Mouse (Mus musculus) frontal cortex, adult (tissue): ENCODE data around the gene Mtnr1b.
"Not testable (repeated sequence)": the region's sequence is repeated elsewhere in the genome, so short reads cannot be mapped to it uniquely, and the experiment has no call there.

Source experiments
- ATAC-seq: cut with Nextera tagmentation; 2 replicates; pipeline ENCODE4 v1.9.2; 2017; ENCODE audit warnings: mild to moderate bottlenecking, moderate library complexity, mixed read lengths; ENCODE audit not compliant: low TSS enrichment

Mtnr1b gene

DNA sequence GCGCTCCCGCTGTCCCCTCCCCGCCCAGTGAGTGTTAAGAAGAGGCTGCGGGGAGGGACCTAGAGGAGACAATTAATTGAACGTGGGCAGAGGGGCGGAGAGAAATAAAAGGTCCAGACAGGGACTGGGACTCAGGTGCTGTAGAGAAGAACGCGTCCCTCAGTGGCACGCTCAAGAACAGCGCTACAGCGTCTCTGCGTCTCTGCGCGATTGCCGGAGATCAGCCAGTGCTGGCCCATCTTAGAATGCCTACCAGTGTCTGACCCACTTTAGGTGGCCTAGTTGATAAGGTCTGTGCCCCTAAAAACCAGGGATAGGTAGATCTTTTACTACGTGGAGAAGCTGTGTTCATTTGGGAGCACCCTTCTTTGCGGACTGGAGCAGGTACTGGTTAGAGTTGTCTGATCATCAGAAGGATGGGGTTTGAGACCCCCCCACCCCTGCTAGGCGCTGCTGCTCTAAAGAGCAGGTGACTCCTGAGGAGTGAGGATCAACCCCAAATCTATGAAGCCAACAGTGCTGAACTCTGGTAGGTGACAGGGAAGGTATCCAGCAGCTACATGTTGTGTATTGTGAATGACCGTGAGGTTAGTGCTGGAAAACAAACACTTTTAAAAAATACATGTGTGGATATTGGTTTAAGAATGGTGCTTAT is at the start of gene Mtnr1b:
Gene Mtnr1b, minus strand, starts transcription at position 51 of the 655 bp plus-strand sequence.
- no peak for ATAC-seq

DNA sequence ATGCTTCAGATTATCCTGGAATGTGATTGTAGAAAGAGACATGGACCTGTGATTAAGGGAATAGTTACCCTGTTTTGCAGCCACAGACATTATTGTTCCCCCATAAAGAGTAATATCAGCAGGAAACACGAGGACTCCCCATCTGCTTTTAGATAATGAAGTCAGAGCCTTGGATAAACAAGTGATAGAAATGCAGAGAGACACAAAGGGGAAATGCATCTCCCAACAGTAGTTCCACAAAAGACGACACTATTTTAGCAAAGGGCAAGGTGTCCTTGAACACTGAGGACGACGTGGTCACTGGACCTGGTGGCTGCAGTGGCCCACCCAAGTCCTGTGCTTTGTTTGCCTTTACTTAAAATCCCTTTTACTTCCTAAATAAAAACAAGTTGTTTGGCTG is 45.9 kb upstream of the Mtnr1b start:
- no peak for ATAC-seq

DNA sequence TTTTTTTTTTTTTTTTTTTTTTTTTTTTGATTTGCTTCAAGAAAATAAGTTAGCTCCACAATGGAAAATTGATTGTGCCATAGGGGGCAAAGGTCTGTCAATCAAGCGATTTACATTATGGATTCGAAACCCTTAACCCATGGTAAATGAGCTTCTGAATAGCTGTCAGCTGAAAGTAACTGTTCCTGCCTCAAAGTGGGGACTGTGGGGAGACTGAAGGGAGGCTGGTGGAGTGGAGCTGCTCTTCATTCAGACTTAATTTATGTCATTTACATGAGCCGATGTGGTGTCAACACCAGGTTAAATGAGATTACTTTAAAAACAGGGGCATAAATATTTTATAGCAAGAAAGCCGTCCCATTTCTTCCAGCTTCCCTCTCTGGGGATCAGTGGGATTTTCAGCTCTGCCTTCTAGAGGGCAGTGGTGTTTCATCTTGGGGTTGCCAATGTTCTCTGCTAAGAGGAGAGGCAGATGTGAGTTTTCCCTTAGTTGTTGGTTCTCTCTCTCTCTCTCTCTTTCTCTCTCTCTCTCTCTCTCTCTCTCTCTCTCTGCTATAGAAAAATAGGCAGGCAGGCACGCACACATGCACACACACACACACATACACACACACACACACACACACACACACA is 45.1 kb upstream of the Mtnr1b start:
- ATAC-seq = peak; percentile 92

DNA sequence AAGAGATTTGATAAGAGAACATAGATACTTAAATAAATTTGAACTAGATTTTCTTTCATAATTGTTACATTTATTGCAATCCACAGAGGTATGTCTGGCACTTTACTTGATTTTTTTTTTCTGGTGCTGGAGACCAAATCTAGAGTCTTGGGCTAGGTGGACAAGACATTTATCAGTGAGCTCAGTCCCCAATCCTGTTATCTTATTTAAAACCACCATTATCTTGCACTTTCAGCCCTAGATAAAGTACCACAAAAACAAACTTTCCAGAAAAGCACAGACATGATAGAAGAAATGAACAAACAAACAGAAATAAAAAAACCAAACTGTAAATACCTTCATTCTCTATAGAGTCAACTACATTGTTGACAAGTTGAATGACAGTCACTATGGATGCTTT is 42.2 kb upstream of the Mtnr1b start:
- no peak for ATAC-seq

DNA sequence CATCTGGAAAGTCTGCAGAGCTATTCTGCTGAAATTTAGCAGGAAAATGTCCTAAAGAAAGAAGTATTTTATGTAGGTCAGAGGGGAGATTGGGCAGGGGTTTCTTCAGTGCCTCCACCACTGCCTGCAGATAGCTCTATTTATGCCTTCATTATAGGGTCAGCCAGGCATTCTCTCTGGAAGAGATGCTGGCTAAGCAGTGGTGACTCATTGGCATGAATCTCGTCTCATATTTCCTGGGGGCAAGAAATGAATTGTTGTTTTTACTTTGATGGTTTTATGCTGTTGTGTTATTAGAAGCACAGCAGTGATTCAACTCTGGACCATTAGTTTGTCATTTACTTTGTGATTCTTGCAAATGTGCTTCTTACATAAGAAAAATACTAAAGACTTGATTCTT is 38.4 kb upstream of the Mtnr1b start:
- no peak for ATAC-seq

DNA sequence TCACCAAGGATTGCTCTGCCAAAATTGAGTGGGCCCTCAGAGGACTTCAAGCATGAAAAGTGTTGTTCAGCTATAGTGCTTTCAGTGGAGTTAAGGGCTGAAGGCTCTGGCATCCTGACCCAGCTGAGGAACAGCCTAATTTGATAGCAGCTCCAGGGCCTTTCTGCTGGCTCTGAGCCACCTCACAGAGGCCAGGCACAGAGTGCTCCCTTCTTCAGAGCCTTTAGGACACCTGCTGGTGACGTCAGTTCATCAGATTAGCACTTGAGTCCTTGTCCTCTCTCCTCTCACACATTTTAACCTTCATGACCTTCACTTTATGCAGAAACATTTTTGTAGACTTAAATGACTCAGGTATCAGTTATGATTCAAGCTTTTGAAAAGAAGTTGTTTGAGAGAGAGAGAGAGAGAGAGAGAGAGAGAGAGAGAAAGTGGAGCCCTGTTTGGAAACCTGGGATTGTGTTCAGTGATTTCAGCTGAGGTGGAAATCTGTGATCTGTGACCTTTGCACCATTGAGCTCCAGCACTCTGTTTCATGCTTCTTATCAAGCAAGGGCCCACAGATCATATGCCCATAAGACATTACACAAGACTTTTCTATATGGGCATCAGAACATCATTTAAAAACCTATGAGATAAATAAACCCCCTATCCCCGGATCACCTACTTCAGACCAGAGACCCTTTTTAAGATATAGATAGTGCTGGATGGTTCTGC is 35.2 kb upstream of the Mtnr1b start:
- no peak for ATAC-seq

DNA sequence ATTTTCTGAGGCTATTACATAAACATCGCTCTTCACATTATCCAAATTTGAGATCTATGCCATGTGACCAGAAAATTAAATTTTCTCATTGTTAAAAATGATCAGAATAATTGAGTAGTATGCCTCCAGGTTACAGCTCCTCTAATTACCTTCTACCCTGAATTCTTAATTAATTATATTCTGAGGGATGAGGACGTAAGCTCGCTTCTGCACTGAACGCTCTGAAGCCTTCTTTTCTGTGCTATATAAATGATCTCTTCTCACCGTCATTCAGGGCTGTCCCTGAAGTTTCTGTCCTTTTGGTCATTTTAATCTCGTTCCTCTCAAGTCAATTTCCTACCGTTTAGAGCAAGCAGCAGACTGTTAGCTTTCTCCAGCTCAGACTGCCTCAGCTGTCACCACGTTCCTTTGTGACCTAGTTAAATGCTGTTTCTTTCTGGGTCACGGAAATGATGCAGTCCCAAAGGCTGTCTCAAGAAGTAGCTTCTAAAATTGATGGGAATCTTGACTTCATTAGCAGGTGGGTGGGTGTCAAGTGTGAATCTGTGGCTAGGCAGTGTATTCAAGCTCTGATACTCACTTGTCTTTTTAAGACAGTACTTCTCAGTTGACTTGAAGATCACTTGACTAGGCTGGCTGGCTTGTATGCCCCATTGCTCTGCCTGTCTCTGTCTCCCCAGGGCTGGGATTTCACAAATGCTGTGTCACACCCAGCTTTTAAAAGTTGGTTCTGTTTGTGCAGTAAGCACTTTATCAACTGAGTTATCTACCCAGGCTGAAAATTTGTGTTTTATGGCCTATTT is 29.8 kb upstream of the Mtnr1b start:
- peak; percentile 96 for ATAC-seq

DNA sequence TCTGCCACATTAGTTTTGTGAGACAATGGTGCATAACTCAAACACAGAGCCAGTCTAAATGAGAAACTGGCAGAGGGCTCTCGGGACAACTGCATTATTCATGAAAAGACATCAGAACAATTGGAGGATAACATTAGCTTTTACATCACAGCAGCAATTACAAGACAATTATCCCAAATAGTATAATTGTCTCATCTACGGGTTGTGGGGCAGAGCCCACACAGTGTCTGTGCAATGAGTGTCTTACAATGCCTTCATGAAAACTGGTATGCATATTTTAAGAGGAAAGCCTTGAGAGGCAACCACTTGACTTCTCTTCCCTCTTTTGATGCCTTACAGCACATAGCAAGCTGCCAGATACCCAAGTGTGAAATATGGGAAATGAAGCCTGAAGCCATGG is 23.8 kb upstream of the Mtnr1b start:
- no peak for ATAC-seq

DNA sequence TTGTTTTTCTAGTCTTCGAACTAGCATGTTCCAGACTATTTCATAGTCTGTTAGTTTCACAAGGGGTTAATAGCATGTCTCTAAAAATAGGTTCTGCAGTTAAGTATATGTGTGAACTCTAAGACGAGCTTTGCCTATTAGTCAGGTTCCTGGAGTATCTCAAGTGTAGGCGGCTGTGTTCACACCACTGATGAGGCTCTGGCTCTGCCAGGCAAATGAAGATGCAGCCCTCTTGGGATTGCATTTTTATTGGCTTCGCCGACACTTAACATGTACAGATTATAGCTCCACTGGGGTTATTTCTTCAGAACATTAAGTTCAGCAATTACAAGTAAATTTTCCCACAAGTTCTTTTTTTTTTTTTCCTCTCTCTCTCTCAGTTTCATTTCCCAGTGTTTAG is 12.4 kb upstream of the Mtnr1b start:
- peak; percentile 77 for ATAC-seq

DNA sequence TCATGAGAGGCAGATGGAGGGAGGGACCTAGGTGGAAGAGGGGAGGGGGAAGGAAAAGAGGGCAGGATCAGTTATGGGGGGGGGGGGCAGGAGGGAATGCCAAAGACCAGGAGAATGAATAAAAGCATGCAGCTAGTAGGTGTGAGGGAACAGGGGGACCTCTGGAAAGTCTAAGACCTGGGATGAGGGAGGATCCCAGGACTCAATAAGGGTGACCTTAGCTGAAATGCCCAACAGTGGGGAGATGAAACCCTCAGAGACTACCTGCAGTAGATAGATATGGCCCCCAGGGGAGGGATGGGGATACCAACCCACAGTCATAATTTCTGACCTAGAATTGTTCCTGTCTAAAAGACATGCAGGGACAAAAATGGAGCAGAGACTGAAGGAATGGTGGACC is 6.4 kb upstream of the Mtnr1b start:
- no peak for ATAC-seq

DNA sequence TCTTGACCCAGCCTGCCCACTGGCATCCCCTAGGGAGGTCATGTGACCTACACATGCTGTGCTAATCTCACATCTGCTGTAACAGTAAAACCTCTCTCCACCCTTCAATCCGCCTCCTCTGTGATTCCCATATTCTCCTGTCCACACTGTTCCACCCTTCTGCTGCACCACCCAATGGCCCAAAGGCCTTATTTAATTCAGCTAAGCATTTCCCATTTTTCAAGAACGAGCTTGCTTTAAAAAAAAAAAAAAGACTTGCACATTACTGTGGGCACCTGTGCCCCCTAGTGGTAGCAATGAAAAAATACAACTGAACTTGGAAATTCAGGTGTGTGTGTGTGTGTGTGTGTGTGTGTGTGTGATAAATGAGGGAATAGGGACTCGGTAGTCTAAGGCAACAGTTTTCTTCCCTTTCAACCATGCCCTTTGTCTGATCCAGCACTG is 5.8 kb upstream of the Mtnr1b start:
- peak; percentile 52 for ATAC-seq

DNA sequence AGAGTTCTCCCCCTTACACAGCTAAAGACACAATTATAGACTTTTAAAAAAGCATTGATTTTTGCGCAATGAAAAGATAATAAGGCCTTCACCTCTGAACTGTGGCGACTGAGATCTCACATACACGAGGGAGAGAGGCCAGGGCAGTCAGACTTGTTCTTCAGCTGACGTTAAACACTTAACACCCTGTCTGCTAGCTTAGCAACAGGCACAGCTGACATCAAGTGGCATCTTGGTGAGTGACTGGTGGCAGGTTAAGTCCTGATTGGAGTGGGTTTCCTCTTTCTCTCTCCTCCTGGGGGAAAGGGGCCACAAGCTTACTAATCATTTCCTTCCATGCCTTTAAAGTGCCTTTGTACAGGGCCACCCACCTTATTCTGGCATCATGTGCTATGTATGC is 4.3 kb downstream of the Mtnr1b start:
- no peak for ATAC-seq

DNA sequence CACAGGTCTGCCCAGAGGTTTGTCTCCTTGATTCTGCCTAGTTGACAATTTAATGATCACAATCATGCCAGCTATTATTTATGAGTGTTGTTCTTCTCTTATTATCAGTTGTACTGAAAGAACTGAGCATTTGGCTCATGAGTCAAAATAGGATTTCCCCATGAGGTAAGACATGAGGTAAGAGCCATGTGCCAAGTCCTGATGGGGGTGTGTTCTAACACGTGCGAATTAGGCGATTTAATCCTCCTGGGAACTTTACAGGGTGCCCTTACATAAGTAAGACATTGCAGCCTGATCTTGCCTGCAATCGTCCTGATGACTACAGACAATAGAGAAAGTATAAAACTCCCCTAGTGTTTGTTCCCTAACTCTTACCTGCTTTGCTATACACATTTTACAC is 4.9 kb downstream of the Mtnr1b start:
- no peak for ATAC-seq

DNA sequence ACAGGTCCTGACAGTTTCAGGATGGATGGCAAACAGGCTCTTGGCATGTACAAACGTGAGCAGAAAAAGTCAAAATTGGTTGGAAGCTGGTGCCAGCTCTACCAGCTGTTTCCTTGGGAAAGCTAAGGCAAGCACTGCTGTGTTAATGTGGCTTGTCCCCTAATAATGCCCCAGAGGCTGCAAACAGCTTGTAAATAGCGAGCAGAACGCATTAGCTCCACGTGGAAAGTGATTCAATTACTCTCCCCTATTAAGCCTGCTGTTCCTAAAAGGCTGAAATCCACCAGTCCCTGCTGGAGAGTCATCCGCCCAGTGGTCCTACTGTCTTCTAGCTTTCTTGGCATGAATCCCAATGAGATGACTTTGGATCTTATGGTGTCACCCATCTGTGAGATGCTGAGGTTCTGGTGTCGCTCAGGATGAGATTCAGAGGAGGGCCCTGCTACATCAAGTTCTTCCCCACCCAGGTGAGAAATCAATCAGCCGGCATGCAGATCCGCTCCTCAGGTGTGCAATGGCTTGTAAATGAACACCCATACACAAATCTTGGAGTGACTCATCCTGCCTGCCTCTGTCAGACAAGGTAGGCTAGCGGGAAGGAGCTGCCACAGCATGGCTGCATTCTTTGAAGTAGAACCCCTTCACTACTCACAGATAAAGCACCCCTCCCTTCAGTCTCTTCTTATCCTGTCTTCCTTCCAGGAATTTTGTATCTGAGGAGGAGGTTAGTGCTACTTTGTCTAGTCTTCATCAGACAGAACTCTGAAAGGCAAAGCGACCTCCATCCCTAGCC is 7.9 kb downstream of the Mtnr1b start:
- ATAC-seq = no peak

DNA sequence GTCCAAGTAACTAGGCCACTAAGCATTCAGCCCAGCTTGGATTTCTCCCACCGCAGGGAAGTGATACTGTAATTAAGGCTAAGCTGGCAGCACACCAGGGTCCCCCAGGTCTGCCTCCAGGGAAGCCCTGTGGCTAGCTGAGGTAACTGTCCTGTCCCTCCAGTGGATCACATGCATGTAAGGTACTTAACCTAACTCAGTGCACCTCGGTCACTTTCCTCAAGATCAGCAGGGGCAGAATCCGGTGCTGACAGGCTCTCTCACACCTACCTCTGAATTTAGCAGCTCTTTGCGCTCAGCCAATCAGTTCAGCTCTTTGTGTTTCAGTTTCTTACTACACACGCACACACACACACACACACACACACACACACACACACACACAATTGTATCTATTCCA is 13.0 kb downstream of the Mtnr1b start:
- ATAC-seq = no peak

DNA sequence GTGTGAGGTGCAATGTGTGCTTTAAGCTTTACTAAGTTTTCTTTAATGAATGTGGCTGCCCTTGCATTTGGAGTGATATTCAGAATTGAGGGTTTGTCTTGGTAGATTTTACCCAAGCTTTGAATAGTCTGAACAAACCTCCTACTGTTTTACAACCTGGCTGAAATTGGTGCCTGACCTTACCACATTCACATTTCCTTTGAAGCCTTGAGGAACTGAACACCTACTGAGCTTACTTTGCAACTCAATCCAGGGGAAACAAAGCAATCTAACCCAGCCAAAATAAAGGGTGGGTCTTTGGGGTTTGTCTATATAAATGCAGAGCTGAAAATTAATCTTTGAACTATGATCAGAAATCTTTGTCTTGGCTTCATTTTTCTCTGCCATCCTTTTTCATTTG is 23.6 kb downstream of the Mtnr1b start:
- no peak for ATAC-seq

DNA sequence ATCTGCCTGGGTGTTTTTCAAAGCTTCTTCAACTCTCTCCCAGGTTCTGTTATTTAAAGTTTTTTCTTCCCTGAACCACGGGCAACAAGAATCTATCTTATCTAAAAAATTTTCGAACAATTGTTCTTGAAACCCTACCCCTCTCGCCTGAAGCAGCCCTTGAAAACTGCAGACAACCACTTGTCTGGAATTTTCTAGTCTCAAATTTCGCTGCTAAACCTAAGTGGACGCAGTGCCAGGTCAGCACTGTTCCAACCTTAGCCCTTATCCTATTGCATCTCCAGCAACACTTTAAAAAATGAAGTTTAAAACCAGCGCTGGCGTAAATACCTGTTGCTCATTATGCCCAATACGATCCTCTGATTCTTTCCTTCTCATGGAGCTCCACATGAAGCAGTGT is 29.0 kb downstream of the Mtnr1b start:
- ATAC-seq = no peak

DNA sequence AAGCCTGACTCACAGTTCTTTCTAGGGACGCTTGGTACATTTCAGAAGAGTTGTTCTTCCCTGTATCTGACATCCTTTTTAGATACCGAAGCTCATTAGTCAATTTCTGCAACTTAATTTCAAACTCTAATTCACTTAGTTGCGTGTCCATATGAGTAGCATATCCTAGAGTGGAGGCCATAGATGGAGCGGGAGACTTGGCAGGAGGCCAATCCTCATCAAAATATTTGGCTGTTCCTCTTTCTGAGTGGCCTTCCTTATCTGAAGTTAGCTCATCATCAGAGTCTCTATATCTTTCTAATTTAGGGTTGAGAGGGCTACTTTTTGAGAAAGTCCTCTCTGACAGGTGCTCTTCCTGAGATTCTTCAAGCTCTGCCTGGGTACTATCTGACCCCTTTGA is 29.4 kb downstream of the Mtnr1b start:
- ATAC-seq = not testable (repeated sequence)

DNA sequence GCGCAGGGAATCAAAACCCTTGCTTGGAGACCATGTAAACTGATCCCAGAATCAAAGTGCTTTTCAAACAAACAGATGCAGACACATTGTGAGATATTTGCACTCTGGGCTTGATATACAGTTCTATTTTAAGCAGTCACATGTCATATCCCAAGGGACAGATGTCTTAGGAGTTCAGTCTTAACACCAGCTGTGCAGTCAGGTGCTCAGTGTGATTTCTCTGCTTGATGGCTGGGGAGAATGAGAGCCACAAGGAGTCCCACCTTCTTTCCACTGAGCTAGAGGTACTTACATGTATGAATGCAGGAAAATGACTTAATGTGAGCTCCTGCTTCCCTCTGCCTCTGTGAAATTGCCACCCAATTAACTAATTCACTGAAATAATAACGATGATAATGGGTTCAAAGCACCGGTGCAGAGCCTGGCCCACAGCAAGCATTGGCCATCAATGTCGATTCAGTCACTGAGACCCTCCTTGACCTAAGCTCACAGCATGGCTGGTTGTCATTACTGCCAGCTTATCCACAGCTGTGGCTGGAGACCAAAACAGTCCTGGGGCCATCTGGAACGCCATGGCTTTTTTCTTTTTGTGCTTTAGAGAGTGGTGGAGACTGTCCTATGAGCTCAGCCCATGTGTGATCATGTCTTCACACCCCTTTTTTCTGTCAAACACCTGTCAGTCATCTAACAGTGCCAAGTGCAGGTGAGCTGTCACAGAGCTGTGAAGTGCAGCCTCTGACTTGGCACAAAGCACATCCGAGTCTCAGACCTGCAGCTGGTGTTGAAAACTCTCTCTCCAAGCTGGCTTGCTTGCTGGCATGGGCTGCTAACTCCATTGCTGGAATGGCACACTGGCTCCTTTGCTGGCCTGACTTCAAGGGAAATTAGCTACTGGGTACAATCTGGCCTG is 61.1 kb downstream of the Mtnr1b start:
- peak; percentile 55; the same call in 1 of the 2 replicates for ATAC-seq

DNA sequence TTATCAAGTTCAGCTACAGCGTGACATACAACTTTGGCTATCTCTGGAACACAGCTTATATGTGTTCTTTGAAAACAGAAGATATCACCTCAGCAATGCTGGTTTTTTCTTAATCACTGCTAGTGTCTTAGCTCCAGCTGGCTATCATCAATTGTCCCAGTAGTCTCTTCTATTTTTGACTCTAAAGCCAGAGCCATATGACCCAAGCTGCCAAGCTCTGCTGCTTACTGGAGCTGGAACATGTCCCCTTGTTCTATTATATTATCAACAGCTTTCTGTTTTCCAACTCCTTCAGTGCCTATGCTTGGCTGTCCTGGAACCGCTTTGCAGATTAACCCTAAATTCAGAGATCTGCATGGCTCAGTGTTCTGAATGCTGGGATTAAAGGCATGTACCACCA is 70.1 kb downstream of the Mtnr1b start:
- no peak for ATAC-seq
